Mouse (Mus musculus) monocyte, adult 5-6 weeks (primary cell): Measurements from ENCODE around the gene Gm9844. TPM values are rescaled to one million over a fixed set of nuclear protein-coding genes. Genes with fewer than 3 reads are reported as not detected.
"Not testable (repeated sequence)": the region's sequence is repeated elsewhere in the genome, so short reads cannot be mapped to it uniquely, and the experiment has no call there.

Experiments used
- ATAC-seq: fragments of 153-309, 156-312 bp; replicated peaks from 2 replicates; pipeline ENCODE4 v1.8.0; 2017; ENCODE audit warnings: mild to moderate bottlenecking; ENCODE audit not compliant: low TSS enrichment, insufficient number of reproducible peaks, severe bottlenecking, poor library complexity, low FRiP score
- total RNA-seq: library from RNA; stranded (forward); fragments of 200-1000, 200-491, 200-594 nt; gene quantifications from 3 replicates; pipeline ENCODE4 v1.2.3, GENCODE M21; 2017

Gm9844 gene
- total RNA-seq, result 16.3 to 23.7 TPM (median 19.1 TPM) in 3 replicates

GRCm38 (mm10) chr7:24861913-24862312 lies at the start of gene Gm9844:
Gene Gm9844, plus strand, starts transcription at chr7:24862213.
- ATAC-seq, result no peak

DNA sequence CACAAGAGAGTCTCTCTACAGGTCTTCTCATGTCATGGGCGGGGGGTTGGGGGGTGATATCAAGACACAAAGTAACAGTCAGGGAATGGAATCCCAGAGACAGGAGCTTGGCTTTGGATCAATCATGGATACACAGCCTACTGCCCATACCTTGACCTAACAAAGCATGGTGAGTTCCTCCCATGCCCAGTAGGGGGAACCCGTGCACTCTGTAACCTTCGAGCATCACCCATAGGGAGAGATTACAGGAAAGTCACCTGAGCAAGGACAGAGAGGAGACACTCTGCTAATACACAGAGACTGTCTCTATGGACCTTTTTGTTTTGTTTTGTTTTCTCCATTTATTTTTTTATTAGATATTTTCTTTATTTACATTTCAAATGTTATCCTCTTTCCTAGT lies 44.5 kb upstream of the Gm9844 start:
- ATAC-seq, result peak; percentile 92

- no peak for ATAC-seq
Measured at GRCm38 (mm10) chr7:24824452-24824851, 37.6 kb upstream of the Gm9844 start.

GRCm38 (mm10) chr7:24827181-24827580 lies 34.8 kb upstream of the Gm9844 start:
- ATAC-seq, result no peak

GRCm38 (mm10) chr7:24838732-24839409 lies 23.1 kb upstream of the Gm9844 start:
- ATAC-seq, result peak; percentile 95

DNA sequence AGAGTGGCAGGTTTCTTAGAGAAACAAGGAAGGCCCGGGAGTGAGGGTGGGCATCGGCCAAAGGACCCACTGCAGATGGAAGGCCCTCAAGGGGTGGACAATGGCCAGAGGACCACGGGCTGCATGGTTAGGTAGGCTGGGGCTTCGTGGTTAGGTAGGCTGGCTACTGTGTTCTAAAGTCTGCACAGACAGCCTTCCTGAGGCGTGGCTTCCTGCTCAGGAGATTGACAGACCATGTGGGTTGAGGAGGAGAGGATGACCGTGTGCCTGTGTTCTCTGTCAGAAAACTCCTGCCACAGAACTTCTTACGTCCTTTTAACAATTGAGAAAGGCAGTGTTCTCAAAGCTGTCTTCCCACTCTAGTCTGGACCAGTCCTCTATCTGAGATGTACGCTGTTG lies 22.6 kb upstream of the Gm9844 start:
- no peak for ATAC-seq

- ATAC-seq, result no peak
Measured at GRCm38 (mm10) chr7:24840331-24840730, 21.7 kb upstream of the Gm9844 start.

GRCm38 (mm10) chr7:24841009-24841408 lies 21.0 kb upstream of the Gm9844 start:
- ATAC-seq, result no peak

- no peak for ATAC-seq
Measured at GRCm38 (mm10) chr7:24844144-24844543, 17.9 kb upstream of the Gm9844 start.

DNA sequence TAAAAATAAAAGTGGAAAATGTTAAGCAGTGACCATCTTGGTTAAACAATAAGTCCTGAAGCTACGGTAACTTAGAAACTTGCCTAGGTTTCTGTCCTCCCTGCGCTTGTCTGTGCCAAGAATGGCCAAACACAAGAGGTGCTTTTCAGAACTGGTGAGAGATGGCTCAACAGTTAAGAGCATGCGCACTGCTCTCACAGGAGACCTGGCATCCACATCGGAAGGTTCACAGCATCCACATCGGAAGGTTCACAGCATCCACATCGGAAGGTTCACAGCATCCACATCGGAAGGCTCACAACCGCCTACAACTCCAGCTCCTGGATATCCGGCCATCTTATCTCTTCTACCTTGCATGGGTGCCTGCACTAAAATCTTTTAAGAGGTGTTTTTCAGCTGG lies 16.8 kb upstream of the Gm9844 start:
- no peak for ATAC-seq

GRCm38 (mm10) chr7:24845713-24846112 lies 16.3 kb upstream of the Gm9844 start:
- ATAC-seq, result peak; percentile 80

DNA sequence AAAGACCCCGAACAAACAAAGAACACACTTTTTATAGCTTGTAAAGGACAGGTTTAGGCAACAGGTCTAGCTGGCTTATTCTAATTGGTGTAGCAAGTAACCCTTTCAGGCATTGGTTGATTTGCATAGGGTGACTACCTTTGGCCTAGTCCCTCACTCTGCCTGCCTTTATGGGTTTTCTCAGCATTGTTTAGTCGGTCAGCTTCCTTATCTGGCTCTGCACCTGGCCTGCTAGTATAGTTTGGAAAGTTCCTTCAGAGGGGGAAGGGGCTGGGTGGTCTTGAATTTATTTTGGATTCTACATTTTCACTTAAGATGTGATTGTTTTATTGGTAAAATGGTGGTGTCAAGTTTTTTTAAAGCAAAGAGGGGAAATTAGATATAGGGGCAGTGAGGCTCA lies 15.4 kb upstream of the Gm9844 start:
- not testable (repeated sequence) for ATAC-seq

DNA sequence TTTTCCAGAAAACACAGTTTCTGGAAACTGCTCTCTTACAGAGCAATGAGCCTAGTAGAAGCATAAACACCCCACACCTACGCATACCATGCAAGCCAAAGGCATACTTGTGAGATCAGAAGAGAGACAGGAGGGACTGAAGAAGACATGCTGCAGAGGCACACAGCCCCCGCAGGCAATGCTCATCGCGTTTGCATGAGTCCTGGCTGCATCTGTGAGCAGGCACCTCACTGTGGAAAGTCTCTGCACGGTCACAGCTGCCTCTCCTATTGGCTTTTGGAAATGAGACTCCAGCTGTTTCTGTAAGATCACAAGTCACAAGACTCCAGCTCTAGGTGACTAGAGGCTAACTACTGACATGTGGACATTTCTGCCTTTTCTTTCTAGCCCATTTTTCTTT lies 11.9 kb upstream of the Gm9844 start:
- ATAC-seq, result no peak

GRCm38 (mm10) chr7:24850899-24851303 lies 11.1 kb upstream of the Gm9844 start:
- 0 out of 2 replicates have a peak, but pooled peaks have one; percentile 50 for ATAC-seq

DNA sequence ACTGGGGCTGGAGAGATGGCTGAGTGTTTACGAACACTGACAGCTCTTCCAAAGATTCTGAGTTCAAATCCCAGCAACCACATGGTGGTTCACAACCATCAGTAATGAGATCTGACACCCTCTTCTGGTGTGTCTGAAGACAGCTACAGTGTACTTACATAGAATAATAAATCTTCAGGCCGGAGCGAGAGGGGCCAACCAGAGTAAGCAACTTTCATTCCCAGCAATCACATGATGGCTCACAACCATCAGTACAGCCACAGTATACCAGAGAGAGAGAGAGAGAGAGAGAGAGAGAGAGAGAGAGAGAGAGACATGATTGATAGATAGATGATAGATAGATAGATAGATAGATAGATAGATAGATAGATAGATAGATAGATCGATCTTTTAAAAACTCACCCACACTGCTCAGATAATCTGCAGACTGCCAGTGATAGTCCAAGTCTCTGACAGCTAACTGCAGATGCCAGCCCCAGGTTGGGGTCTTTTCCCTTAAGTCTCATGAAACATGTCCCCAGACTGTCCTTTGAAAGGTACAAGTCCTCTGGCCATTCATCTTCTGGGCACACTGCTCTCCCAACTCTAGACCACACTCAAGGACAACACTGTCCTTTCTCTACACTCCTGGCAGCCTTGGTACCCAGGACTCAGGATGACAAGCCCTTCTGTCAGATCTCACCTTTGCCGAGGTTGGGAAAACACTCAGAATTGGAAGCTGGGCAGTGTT lies 10.3 kb upstream of the Gm9844 start:
- ATAC-seq, result no peak

- ATAC-seq, result no peak; the same call in 1 of the 2 replicates
Measured at GRCm38 (mm10) chr7:24852557-24853232, 9.3 kb upstream of the Gm9844 start.

GRCm38 (mm10) chr7:24853233-24853563 lies 8.8 kb upstream of the Gm9844 start:
- ATAC-seq, result no peak

GRCm38 (mm10) chr7:24853695-24854094 lies 8.3 kb upstream of the Gm9844 start:
- ATAC-seq, result no peak

GRCm38 (mm10) chr7:24856460-24857120 lies 5.4 kb upstream of the Gm9844 start:
- ATAC-seq, result no peak
